Mouse (Mus musculus) CH12F3 (cell line): Measurements from ENCODE around the gene Prkca.

Experiments used
- in situ Hi-C: fragments of 300-500 bp; cut with MboI; formaldehyde crosslinking; loops from 2 replicates; pipeline ENCODE4 v1.14.3; 2020; ENCODE audit warnings: low sequenced_read_pairs

Prkca gene

DNA sequence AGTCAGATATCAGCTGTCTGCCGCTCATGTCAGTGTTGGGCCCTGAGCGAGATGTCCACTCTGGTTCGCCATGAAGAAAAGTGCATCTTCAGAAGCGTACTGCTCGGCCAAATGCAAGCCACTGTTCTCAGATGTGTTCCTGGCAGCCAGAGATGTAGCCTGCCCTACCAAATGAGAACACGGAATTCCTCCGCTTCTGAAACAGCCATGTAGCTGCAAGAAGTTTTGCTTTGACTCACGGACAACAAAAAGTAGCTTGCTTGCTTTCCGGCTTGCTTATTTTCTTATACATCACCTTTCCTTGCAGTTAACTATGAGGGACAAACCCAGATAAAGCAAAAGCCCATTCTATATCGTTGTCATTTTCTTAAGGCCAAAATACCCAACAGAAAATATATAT, 129.9 kb downstream of the Prkca start:
- in situ Hi-C loops = no loop called here

DNA sequence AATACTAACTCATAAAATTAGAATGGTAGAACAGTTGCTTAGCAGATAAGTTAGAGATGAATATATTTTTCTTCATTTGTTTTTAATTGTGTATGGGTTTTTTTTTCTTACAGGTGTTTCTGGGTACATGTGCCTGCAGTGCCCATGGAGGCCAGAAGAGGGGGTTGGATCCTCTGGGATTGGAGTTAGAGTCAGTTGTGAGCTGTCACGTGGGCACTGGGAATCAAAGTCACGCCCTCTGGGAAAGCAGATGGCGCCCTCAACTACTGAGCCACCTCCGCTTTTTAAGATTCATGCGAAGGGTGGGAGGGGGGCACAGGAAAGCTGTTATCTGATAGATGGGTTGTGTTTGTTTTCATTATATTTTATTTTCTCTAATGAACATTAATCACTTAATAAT, 131.1 kb downstream of the Prkca start:
- in situ Hi-C loops = no loop called here

DNA sequence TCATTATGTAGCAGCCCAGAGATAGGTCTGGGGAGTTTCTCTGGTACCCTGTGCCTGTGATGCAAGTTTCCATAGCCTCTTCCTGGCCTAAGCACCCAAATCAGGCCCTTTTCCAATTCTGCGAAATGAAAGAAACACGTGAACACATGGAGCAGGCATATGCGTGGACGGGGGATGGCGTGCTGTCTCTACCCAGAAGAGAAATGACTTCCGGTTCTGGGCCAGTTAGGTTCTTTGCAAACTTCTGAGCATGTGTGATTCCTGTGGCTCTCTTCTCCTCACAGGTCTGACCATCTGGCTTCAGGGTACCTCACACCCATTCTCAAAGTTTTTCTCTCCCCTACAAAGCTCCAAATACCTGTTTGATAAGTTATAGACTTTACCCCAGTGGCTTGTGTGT, 131.7 kb downstream of the Prkca start:
- in situ Hi-C loops = no loop called here

DNA sequence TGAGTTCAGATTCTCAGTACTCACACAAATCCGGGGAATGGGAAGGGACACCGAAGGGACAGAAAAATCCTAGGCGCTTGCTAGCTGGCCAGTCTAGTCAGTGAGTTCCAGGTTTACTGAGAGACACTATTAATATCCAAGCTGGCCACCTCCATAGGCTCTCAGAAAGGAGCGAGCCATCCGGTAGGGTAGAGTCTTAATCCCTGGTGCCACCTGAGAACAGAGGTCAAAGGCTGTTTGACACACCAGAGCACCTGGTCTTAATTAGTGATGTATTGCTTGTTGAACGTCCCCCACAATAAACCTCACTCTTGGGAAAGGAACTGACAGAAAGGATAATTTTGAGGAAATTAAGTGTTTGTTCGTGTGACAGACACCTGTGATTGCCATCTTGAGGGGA, 133.0 kb downstream of the Prkca start:
- in situ Hi-C loops = no loop called here

DNA sequence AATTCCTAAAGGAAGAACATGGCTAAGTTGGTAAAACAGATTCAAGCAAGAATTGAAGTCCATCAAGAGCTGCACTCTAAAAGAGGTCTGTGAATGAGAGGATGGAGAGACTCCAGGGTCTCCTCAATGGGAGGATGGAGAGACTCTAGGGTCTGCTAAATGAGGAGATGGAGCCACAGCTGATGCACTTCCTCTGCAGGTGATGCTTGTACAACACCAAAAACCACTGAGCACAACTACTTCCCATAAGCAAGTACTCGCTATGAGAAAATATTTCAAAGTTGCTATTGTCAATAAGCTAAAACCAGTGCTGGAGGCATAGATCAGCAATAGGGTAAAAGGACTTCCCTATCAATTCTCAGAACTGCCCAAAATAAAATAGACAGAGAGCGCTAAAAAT, 137.1 kb downstream of the Prkca start:
- in situ Hi-C loops = no loop called here

DNA sequence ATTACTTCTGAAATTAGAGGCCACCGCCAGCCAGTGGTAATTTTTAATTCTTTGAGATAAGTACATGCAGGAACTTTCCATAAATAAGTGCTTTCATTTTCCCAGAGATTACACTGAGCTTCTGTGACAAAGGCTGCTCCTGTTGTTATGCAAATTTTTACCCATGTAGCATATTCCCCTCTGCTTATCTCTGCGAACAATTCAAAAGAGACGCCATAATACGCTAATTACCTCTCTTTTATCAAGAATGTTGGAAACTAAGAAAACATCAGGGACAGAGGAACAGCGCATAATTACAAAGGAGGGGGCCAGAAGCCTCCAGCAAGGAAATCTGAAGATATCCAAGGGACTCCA, 138.9 kb downstream of the Prkca start:
- in situ Hi-C loops = no loop called here

DNA sequence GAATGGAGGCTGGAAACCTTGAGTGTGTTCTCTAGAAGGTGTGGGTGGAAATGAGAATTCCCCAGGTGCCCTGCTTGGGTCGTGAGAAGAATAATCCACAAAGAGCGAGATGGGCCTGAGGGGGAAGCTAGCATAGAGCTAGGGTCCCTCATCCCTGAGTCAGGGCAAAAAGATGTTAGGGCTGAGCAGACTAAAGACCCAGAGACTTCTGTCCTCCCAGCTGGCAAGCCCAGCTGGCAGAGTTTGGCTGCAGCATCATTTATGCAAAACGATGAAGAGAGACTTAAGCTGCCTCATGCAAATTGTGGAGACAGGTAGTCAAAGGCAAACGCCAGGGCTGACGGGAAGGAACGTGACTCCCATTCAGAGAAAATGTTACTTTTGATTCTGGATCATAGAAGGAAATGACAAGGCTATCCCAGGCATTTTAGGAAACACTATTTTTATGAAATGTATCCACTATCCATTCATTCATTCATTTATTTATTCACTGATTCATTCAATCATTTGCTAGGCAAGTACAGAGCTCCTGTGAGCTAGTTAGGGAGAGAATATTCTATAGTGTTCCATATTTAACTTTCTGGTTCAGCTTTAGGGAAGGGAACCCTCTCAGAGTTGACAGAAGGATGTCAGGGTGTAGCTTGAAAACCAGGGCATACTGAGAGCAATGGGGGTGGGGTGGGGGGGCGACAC, 139.4 kb downstream of the Prkca start:
- in situ Hi-C loops = no loop called here

DNA sequence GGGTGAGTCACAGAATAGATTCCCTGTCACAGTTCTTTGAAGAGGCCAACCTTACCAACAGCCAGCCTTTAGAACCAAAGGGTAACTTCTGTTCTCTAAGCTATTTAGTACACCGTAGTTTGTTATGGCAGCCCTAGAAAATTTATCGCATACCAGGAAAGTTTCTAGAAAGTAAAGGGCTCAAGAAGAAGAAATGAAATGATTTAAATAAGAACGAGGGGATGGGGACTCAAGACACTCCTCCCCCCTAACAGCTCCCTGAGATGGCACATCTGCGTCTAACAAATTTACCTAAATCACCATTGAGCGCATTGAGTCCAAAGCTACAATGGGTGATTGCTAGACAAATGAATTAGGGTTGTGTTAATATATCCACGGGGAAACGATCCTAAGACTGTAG, 140.9 kb downstream of the Prkca start:
- in situ Hi-C loops = no loop called here

DNA sequence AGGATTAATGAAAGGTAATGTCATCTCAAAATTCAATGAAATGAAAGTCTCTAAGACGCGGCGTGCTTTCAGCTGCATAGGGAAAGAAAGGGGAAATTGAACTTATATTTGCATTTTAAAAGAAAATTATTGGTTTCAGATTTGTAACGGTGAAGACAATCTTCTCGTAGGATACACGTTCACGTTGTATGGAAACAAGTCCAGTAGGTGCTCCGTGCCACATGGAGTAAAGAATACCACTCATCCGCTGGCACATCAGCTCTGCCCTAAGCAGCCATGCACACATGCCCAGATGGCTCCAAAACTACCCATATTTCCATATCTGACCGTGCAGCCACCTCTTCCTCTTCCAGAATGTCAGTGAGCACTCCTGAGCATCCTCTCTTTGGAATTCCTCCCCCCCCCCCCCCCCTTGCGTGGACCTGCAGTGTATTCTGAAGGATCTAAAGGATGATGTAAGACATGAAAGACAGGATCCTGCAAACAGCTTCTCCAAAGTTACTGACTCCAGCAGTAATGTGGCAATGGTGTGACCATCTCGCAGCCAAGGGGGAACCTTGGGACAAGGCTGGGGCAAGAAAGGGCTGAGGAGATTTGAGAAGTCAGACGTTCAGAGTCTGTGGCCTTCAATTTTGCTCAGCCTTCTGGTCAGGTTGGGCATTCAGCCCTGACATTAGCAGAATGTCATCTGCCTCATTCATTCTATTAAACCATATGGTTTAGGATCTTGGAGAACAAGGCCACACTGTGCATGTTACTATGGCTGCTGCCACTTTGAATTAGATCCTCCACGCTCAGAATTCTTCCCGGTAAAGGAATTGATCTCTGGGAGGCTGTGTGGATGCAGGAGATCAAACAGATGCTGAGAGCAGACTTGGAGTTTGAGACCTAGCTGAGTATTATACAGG, 142.8 kb downstream of the Prkca start:
- in situ Hi-C loops = no loop called here

DNA sequence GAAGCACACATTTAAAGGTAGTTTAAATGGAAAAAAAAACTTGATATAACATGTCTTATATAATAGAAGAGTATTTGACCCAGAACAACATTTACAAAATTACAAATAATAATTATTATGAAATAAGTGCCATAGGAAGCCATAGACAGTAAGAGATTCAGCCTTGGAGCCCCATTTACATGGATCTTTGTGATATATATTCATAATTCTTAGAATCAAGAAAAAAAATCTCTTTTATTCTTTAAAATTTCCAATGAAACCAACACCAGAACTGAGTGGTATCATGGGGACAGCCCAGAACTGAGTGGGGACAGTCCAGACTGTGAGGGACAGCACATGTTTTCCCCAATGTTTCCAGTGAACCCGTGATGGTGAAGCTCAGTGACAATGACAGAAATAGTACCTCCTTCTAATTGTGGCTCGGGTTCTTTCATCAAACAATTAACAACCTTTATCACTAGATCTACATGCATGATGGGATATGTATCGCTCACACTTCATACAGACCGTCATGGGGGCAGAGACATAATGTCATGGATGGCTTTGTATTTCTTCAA, 144.2 kb downstream of the Prkca start:
- in situ Hi-C loops = no loop called here

DNA sequence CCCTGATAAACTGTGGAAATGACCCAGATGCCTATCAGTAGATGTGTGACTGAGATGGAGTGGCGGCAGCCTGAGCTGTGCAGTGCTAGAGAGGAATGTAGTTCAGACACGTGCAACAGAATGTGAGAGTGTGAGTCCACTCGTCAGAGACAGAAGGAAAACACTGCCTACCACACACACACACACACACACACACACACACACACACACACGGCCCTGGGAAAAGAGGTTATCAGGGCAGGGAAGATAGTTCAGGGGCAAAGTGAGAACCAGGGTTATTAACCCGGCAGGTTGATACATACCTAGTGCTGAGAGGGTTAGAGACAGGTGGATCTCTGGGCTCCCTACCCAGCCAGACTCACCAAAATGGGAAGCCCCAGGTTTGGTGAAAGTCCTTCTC, 145.1 kb downstream of the Prkca start:
- in situ Hi-C loops = no loop called here

DNA sequence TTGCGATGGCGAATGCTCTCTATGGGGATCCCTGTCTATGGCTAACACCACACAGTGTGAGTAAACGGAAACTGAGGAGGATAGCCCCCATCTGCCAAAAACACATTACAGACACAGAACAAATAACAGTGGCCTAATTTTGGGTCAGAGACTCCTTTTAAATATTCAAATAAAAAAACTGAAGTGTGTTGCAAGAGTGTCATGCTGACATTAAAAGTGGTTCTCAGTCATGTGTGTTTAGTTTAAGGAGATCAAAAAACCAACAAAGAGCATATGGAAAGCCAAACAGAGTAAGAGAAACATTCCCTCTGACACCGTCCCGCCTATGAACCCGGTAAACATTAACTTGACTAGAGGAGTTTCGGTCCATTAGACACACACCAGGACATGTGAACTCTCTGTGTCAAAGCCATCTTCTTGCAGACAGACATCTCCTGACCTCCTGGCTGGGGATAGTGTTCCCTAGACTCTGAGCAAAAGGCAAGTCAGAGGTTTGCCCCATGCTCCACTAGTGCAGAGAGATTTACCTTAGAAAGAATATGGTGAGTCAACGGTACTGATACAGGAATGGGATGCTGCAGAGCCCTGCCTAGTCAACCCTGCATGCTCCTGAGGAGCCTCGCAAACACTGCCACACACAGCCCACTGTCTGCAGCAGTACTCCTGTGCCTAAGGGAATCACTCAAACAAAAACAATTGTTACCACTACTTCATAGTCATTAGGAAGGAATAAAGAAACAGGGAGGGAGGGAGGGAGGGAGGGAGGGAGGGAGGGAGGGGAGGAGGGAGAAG, 146.1 kb downstream of the Prkca start:
- in situ Hi-C loops = no loop called here

DNA sequence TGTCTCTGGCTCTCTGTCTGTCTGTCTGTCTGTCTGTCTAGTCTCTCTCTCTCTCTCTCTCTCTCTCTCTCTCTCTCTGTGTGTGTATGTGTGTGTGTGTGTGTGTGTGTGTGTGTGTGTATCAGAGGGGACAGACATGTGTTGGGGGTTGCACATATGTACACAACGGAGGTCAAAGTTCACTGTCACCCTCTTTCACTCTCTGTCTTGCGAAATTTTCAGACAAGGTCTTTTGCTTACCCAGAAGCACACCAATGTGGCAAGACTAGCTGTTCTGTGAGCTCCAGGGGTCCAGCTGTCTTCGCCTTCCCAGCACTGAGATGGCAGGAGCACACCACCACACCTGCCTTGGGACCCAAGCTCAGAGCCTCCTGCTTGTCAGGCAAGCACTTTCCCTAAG, 146.9 kb downstream of the Prkca start:
- in situ Hi-C loops = no loop called here

DNA sequence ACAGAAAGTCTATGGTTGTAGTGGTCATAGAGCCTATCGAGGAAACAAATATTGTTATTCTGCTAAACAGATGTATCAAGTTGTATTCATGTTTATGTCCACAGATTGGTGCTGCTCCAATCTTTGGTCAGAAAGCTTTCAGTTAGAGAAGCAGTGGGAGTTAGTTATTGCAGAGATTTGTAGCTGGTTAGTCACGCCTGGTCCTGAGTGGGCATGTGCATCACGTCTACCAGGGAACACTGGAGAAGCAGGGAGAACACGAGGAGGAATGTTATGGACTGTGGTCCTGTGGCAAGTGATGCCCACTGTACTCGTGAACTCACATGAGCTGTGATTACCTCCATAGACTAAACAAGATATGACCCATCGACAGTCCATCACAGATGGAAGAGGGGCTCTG, 153.4 kb downstream of the Prkca start:
- in situ Hi-C loops = no loop called here

DNA sequence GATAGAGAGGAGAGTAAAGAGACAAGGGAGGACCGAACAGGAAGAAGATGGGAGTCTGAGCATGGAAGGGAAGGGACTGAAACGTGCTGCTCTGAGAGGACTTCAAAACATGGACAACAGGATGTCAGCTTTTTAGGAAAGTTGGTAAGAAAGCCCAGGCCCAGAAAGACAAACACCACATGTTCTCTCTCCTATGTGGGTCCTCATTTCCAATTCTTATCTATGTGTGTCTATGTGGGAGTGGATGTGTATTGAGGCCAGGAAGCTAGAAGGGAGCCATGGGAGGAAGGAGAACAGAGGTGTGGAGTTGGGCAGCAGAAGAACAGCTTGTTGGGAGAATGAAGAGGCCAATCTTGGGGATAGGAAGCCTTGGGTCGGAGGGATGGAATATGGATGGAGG, 154.4 kb downstream of the Prkca start:
- in situ Hi-C loops = no loop called here

DNA sequence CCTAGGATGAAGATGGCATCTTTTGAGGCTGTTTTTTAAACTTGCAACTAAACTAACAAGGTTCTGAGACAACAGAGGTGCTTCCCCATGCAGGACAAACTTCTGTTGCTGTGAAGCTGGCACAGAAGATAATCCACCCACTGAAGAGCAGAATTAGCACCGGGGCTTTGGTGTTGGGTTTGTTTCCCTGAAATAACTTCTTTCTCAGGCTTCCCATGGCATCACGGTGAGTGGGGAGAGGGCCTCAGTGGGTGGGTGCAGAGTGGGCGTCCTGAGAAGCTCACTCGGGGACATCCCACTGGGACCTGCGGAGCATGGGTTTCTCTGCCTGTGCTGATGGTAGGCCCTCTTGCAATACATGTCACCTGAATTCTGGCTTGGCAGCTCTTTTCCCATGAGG, 161.3 kb downstream of the Prkca start:
- in situ Hi-C loops = no loop called here

DNA sequence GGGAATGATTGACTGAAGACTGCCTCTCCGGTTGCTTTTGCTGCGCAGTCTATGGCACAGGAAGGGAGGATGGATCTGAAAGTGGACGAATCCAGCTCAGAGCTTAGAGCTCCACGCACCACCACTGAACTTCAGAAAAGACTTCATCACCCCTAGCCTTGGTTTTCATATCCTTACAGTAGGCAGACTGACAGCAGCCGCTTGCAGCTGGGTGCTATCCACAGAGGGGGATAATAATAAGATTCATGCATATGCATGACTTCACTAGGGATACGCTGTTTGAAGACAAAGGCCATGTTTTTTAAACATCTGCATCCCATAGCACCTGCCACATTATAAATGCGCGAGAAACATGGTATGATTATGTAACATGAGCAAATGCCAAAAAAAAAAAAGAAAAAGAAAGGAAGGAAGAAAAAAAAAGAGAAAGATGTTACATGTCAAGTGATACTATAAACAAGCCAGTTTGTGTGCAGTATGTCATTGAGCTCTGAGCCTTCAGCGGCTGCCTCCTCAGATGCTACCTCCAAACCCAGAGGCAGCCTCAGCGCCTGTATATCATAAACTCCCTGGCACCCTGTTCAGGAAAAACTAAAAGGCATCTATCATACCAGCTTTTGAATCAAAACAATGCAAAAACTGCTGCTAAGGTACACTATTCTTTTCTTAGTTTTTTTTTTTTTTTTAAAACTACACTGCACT, 162.6 kb downstream of the Prkca start:
- in situ Hi-C loops = no loop called here

DNA sequence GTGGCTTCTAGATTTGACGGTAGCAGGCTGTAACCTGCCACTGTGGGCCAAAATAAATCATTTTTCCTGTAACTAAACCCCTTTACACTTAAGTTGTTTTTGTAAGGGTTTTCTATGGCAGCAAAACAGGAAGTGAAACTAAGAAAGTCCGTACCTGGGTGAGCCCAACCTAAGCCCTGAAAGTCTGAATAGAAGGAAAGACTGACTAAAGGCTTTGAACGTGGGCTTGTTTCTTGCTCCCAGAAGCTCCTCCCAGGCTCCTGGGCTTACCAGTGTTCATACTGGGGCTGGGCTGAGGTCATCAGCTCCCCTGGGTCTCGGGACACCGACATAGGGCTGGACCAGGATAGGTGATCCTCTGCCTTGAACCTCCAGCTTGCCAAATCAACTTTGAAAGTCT, 164.9 kb downstream of the Prkca start:
- in situ Hi-C loops = no loop called here

DNA sequence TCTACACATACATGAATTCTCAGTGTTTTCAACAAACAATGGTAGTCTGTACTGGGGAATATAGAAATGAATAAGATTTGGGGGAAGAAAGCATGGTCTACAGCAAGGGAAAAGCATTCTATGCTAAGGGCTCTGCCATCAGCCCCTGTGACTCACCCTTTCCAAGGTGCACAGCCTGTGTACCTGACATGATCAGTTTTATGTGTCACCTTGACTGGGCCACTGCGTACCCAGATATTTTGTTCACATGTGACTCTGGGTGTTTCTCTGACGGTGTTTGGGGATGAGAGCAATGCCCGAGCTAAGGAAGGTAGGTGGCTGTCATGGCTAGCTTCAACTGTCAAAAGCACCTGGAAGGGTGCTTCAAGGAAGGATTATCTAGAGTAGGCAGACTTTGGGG, 165.5 kb downstream of the Prkca start:
- in situ Hi-C loops = no loop called here

DNA sequence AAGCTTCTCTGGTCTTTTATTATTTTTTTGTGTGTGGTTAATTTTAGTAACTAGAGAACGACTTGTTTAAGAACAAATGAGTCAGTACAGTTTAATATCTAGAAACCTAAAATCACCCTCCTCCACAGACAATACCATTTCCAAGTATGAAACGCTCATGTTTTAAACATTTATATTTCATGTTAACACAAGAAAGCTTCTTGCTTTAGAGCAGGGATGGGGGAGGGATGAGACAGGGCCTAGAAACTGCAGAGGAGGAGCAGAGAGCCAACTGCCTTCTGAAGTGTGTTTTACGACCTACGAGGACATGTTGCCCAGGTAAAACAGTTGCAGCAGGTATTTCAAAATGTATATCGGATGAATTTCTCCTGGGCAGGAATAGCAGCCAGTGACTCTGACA, 167.0 kb downstream of the Prkca start:
- in situ Hi-C loops = no loop called here

DNA sequence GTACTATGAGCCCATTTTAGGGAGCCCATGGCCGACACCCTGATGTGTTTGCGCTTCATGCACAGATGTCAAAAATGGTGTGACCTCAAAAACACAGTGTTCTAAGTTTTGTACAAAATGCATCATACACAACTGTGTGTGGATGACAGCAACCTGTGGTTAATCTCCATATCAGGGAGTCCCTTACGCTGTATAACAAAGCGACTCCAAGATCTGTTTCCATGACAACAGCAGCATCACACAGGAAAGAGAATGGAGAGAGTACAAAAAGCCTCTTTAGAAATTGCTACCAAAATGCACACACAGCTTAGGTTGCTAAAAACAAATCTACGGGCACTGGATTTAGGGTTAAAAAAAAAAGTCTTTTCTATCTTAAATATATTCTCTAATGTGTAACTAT, 171.8 kb downstream of the Prkca start:
- in situ Hi-C loops = no loop called here
